Mouse (Mus musculus) forebrain, postnatal 0 days (tissue): ENCODE measurements around the gene Khdc1c. TPM values are rescaled to one million over a fixed set of nuclear protein-coding genes. Genes with fewer than 3 reads are reported as not detected.
"Not testable (repeated sequence)": the region's sequence is repeated elsewhere in the genome, so short reads cannot be mapped to it uniquely, and the experiment has no call there.

ENCODE experiments used
- ATAC-seq: fragments of 200-750 bp; cut with Nextera tagmentation; 2 replicates; pipeline ENCODE4 v1.8.0; 2017; ENCODE audit warnings: mild to moderate bottlenecking, moderate library complexity
- DNase-seq: peaks from one replicate; pipeline ENCODE4 v3.0.0-alpha.2; 2015
- H3K27ac ChIP-seq: fragments of 300-500 bp; sonication (generic); 2 replicates; pipeline ENCODE4 v1.5.1; 2014; ENCODE audit warnings: low read depth, mild to moderate bottlenecking, antibody characterized with exemption, low read length, moderate library complexity, mixed read lengths
- H3K27me3 ChIP-seq: fragments of 300-500 bp; sonication (generic); 2 replicates; pipeline ENCODE4 v1.6.1; 2014; ENCODE audit warnings: mild to moderate bottlenecking, low read length, mixed read lengths; ENCODE audit not compliant: insufficient read depth
- H3K36me3 ChIP-seq: fragments of 300-500 bp; sonication (generic); 2 replicates; pipeline ENCODE4 v1.6.1; 2014; ENCODE audit warnings: mild to moderate bottlenecking, moderate library complexity; ENCODE audit not compliant: insufficient read depth
- H3K4me1 ChIP-seq: fragments of 300-500 bp; sonication (generic); 2 replicates; pipeline ENCODE4 v1.6.1; 2014; ENCODE audit warnings: antibody characterized with exemption; ENCODE audit not compliant: insufficient read depth
- H3K4me2 ChIP-seq: fragments of 300-500 bp; sonication (generic); 2 replicates; pipeline ENCODE4 v1.6.1; 2014; ENCODE audit warnings: low read depth, mild to moderate bottlenecking, moderate library complexity
- H3K4me3 ChIP-seq: fragments of 300-500 bp; sonication (generic); 2 replicates; pipeline ENCODE4 v1.5.1; 2014; ENCODE audit warnings: low read depth, low read length, mixed read lengths
- H3K9ac ChIP-seq: fragments of 300-500 bp; sonication (generic); 2 replicates; pipeline ENCODE4 v1.6.1; 2014; ENCODE audit warnings: mild to moderate bottlenecking
- H3K9me3 ChIP-seq: fragments of 300-500 bp; sonication (generic); 2 replicates; pipeline ENCODE4 v1.6.1; 2016; ENCODE audit warnings: low read length
- CTCF ChIP-seq: sonication (generic); IDR thresholded peaks from 2 replicates; pipeline ENCODE4 v1.5.1; 2016; ENCODE audit warnings: antibody characterized with exemption, control low read depth, low read depth
- WGBS: fragments of 180-500 bp; shearing (Covaris S2); extraction: QIAGEN DNeasy Blood & Tissue Kit; methylation state at CpG from one replicate; pipeline ENCODE4 v1.1.7; 2014; 5-methylcytosine and 5-hydroxymethylcytosine counted together
- polyA plus RNA-seq: library from polyadenylated mRNA; unstranded; fragments of >200 nt; fragmentation: Nextera tagmentation; extraction: Ambion mirVana; gene quantifications from 2 replicates; pipeline ENCODE4 v1.2.1, GENCODE M21; 2015
- total RNA-seq: library from RNA; depleted of rRNA; stranded (reverse); fragments of >200 nt; gene quantifications from 2 replicates; pipeline ENCODE4 v1.2.3, GENCODE M21; 2014; rRNA removed

The Khdc1c gene
- not detected in 2 replicates for total RNA-seq
- polyA plus RNA-seq = not detected in 2 replicates

DNA sequence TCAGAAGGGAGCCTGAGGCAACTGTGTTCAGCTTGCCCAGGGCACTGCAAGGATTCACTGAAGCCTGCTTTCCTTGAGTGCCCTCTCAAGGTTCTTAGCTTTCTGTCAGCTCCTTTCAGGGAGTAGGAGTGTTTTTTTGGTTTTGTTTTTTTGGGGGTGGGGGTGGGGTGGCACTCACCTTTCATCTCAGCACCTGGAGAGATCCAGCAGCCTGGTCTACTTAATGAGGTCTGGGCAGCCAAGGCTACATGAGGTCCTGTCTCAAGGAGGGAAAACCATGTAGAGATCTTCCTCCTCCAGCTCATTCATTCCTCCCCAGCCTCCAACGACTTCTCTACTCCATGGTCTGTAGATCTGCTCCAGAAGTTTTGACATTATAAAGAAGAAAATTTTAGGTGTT, at the start of gene Khdc1c:
TSS of gene Khdc1c (plus strand) at position 301 of the 400 bp plus-strand sequence.
- H3K27me3 ChIP-seq, H3K4me3 ChIP-seq, DNase-seq, H3K4me1 ChIP-seq, H3K4me2 ChIP-seq, H3K27ac ChIP-seq, ATAC-seq, H3K9me3 ChIP-seq, H3K36me3 ChIP-seq, H3K9ac ChIP-seq: not testable (repeated sequence)
- WGBS = 89% methylated on average over 1 of the region's 1 CpGs

DNA sequence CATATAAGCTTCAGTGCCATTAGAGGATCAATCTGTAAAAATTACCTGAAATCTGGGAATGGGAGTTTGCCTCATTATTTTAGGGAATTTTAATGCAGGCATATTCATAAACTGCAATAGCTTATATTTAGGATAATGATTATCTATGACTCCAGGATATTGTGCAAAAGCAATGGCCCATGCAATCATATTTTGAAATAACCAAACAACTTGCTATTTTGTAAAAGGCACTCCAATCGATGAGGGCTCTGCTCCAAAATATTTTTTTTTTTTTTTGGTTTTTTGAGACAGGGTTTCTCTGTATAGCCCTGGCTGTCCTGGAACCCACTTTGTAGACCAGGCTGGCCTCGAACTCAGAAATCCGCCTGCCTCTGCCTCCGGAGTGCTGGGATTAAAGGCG, 47.9 kb upstream of the Khdc1c start:
- not testable (repeated sequence) for H3K27me3 ChIP-seq, H3K4me2 ChIP-seq, H3K4me3 ChIP-seq, DNase-seq, ATAC-seq, H3K4me1 ChIP-seq, H3K9ac ChIP-seq, H3K27ac ChIP-seq, H3K36me3 ChIP-seq, H3K9me3 ChIP-seq
- WGBS = 92% methylated on average over 5 of the region's 5 CpGs

DNA sequence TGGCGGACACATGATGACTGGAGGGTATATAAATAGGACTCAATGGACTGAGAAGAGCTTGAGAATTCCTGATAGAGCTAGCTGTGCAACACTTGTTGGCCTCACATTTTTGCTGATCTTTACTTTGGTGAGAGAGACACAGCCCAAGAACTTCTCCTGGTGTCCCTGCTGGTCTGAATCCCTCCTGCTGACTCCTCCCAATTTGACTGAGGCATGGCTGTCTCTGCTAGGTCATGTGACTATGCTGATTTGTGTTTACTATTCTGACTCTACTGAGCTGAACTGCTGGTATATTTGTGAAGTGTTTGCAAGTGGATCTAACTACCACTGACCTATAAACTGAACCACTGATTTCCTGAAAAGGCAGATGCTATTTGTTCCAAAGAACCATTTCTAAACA, 46.5 kb upstream of the Khdc1c start:
- ATAC-seq (no peak), DNase-seq (no peak)
- Histone ChIP-seq H3K9me3 (no peaks in the 10 kb centered on the region), H3K27me3 (no peaks in the 10 kb centered on the region), H3K4me3 (no peak overlapping the region), H3K36me3 (no peaks in the 10 kb centered on the region), H3K9ac (no peak overlapping the region), H3K4me2 (no peak overlapping the region), H3K27ac (no peak overlapping the region), H3K4me1 (no peaks in the 10 kb centered on the region)
- TF ChIP-seq CTCF = no peak
- WGBS = 100% methylated on average over 1 of the region's 1 CpGs

DNA sequence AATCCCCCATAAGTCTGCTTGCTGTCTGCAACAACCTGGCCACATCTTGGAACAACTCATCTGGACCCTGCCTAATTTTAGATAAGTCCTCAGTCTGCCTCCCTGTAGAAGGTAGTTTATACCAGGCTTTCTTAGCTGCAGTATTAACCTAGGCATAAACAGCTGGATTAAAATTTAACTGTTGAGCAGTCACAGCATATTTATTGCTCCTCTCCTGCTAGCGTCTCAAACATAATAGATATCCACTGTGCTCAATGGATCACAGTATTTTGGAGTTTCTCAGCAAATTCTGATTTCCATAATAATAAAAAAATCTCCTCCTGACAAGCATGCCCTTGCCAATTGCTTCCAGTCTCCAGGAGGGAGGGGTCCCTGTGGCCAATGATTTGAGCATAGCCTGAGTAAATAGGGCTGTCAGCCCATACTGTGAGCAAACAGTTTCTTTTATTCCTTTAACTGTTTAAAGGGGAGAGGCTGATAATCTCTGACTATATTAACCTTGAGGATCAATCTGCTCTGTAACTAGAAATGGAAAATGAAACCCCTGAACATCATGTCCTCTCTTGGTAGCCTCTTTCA, 44.0 kb upstream of the Khdc1c start:
- DNase-seq (no peak), ATAC-seq (peak; percentile 16; the same call in 1 of the 2 replicates)
- Histone ChIP-seq H3K4me2 (no peak overlapping the region), H3K4me1 (no peaks in the 10 kb centered on the region), H3K4me3 (no peak overlapping the region), H3K9me3 (no peaks in the 10 kb centered on the region), H3K27ac (no peak overlapping the region), H3K9ac (no peak overlapping the region), H3K36me3 (no peaks in the 10 kb centered on the region), H3K27me3 (no peaks in the 10 kb centered on the region)
- 18% methylated on average over 1 of the region's 1 CpGs for WGBS
- TF ChIP-seq CTCF = no peak

DNA sequence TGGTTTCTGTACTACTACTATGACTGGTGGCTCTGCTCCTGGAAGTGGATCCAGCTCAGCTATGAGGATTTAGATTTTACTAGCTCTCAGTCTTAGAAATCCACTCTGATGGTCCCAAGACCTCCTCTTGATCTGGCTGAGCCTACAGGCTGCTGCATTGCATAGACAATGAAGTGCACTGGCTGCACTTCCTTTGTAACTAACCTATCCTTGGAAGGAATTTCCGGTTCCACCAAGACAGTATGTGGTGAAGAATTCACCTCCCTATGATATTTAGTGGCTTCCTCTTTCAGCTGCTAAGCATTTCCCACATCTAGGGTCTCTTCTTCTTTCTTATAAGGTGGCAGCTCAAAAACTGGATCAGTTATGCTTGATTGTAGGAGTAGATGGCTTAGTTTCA, 43.5 kb upstream of the Khdc1c start:
- no peak overlapping the region for H3K27ac ChIP-seq
- WGBS = 91% methylated on average over 1 of the region's 1 CpGs
- no peak for TF ChIP-seq CTCF

DNA sequence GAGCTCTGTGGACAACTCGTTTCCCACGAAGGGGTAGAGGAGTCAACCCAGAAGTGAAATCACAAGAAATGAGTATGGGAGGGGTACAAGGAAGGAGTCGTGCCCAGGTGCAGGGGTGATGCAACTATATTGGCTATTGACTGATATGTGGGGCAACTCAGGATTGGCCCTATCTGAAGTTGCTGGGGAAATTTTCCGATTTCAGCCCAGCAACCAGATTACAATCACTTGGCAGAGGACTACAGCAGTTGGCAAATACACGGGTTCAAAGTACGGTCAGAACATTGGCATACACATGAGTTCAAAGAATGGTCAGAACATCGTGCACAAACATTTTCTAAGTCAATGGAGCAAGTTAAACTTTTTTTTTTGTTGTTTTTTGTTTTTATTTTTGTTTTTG, 41.4 kb upstream of the Khdc1c start:
- TF ChIP-seq CTCF = no peak
- DNase-seq (no peak), ATAC-seq (no peak)
- Histone ChIP-seq H3K4me3 (no peak overlapping the region), H3K4me2 (no peak overlapping the region), H3K27ac (no peak overlapping the region), H3K4me1 (no peaks in the 10 kb centered on the region), H3K9me3 (no peaks in the 10 kb centered on the region), H3K27me3 (no peaks in the 10 kb centered on the region), H3K9ac (no peak overlapping the region), H3K36me3 (no peaks in the 10 kb centered on the region)
- WGBS = 92% methylated on average over 7 of the region's 7 CpGs

More for the DNA sequence above, 43.5 kb upstream of the Khdc1c start:
- H3K27me3 ChIP-seq = no peaks in the 10 kb centered on the region
- no peak overlapping the region for H3K4me2 ChIP-seq
- H3K9ac ChIP-seq = no peak overlapping the region
- no peaks in the 10 kb centered on the region for H3K4me1 ChIP-seq
- no peak for DNase-seq
- H3K36me3 ChIP-seq = no peaks in the 10 kb centered on the region
- ATAC-seq = no peak
- H3K9me3 ChIP-seq = no peaks in the 10 kb centered on the region
- H3K4me3 ChIP-seq = no peak overlapping the region

DNA sequence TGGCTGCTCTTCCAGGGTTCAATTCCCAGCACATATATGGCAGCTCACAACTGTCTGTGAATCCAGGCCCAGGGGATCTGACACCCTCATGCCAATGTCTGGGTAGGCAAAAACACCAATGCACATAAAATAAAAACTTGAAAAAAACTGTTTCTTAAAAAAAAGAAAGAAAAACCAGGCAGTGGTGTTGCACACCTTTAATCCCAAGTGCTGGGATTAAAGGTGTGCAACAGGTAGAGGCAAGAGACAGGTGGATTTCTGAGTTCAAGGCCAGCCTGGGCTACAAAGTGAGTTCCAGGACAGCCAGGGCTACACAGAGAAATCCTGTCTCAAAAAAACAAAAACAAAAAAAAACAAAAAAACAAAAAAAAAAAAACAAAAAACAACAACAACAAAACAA, 37.0 kb upstream of the Khdc1c start:
- not testable (repeated sequence) for H3K4me3 ChIP-seq, DNase-seq, H3K36me3 ChIP-seq, H3K27me3 ChIP-seq, ATAC-seq, H3K9me3 ChIP-seq, H3K27ac ChIP-seq, H3K9ac ChIP-seq, H3K4me1 ChIP-seq, H3K4me2 ChIP-seq
